Mouse (Mus musculus) neural tube, embryonic 11.5 days (tissue): ENCODE results near the gene Flt3. TPM values are rescaled to one million over a fixed set of nuclear protein-coding genes. Genes with fewer than 3 reads are reported as not detected.

Experiments
- ATAC-seq: fragments of 200-750 bp; cut with Nextera tagmentation; 2 replicates; pipeline ENCODE4 v1.8.0; 2017; ENCODE audit warnings: moderate number of reproducible peaks, mild to moderate bottlenecking, moderate TSS enrichment, moderate library complexity; ENCODE audit not compliant: insufficient read depth, low FRiP score, low TSS enrichment
- DNase-seq: peaks from one replicate; pipeline ENCODE4 v3.0.0-alpha.2; 2015; ENCODE audit warnings: low spot score
- H3K27ac ChIP-seq: fragments of 300-500 bp; sonication (generic); 2 replicates; pipeline ENCODE4 v1.5.1; 2014; ENCODE audit warnings: low read depth, mild to moderate bottlenecking, low read length
- H3K27me3 ChIP-seq: fragments of 300-500 bp; sonication (generic); 2 replicates; pipeline ENCODE4 v1.6.1; 2014; ENCODE audit warnings: mild to moderate bottlenecking, low read length, mixed read lengths; ENCODE audit not compliant: control insufficient read depth, insufficient read depth
- H3K36me3 ChIP-seq: fragments of 300-500 bp; sonication (generic); 2 replicates; pipeline ENCODE4 v1.6.1; 2014; ENCODE audit warnings: mild to moderate bottlenecking, low read length, moderate library complexity, mixed read lengths; ENCODE audit not compliant: control insufficient read depth, insufficient read depth
- H3K4me1 ChIP-seq: fragments of 300-500 bp; sonication (generic); 2 replicates; pipeline ENCODE4 v1.6.1; 2014; ENCODE audit warnings: low read length, mixed read lengths; ENCODE audit not compliant: control insufficient read depth, insufficient read depth
- H3K4me2 ChIP-seq: fragments of 300-500 bp; sonication (generic); 2 replicates; pipeline ENCODE4 v1.6.1; 2014; ENCODE audit warnings: low read depth, mild to moderate bottlenecking, moderate library complexity
- H3K4me3 ChIP-seq: fragments of 300-500 bp; sonication (generic); 2 replicates; pipeline ENCODE4 v1.5.1; 2014; ENCODE audit warnings: low read depth, low read length
- H3K9ac ChIP-seq: fragments of 300-500 bp; sonication (generic); 2 replicates; pipeline ENCODE4 v1.6.1; 2014; ENCODE audit warnings: mild to moderate bottlenecking, low read length
- H3K9me3 ChIP-seq: fragments of 300-500 bp; sonication (generic); 2 replicates; pipeline ENCODE4 v1.6.1; 2016; ENCODE audit warnings: low read length; ENCODE audit not compliant: control insufficient read depth
- WGBS: fragments of 180-500 bp; shearing (Covaris S2); extraction: QIAGEN DNeasy Blood & Tissue Kit; methylation state at CpG from one replicate; pipeline ENCODE4 v1.1.7; 2014; 5-methylcytosine and 5-hydroxymethylcytosine counted together
- polyA plus RNA-seq: library from polyadenylated mRNA; unstranded; fragments of >200 nt; fragmentation: Nextera tagmentation; extraction: Ambion mirVana; gene quantifications from 2 replicates; pipeline ENCODE4 v1.2.1, GENCODE M21; 2014

The Flt3 gene
- polyA plus RNA-seq, 1 experiment from 2014 or later = 0.21 TPM

DNA sequence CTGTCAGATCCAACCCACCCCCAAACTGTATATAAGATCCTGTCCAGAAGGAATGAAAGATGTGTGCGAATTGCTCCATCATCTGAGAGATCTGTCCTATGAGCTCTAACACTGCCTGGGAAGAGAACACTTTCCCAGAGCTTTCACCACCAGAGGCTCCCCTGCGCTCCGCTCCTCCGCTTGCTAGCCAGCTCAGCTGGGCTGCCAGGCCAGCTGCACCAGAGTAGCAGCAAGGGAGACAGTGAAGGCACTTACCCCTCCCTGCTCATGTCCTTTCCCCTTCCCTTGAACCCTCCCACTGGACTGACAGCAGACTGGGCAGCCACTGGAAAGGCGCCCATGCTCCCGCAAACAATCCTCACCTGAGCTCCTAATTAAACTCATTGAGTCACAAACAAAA is 23.3 kb upstream of the Flt3 start:
- no peak for ATAC-seq
- 64% methylated on average over 6 of the region's 6 CpGs for WGBS
- H3K9me3 ChIP-seq = no peaks in the 10 kb centered on the region

DNA sequence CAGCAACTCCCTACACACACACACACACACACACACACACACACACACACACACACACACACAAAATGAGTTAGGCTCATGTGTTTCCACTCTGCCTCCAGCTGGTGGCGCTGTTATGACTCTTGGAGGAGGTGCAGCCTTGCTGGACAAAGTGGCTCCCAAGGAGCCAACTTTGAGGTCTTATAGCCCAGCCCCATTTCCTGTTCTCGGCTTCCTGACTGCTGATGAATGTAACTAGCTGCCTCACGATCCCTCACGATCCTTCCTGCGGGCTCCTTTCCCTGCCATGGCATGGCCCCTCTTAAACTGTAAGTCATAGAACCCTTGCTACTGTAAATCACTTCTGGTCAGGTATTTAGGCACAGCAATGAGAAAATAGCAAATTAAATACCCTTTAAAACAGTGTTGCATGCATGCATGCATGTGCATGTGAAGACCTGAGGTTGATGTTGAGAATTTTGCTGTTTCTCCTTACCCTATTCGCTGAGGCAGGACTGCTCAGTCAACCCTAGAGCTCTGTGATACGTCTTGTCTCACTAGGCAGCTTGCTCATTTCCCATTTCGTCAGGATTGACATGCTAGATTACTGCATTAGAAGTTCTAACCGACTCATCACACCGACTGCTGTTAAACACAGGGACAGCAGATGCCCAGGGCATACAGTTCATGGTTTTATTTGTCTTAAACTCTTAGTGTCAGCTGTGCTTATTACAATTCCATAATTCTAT is 18.3 kb upstream of the Flt3 start:
- no peaks in the 10 kb centered on the region for H3K9me3 ChIP-seq
- ATAC-seq (no peak), DNase-seq (no peak)
- no peak overlapping the region for H3K9ac ChIP-seq
- H3K36me3 ChIP-seq = no peaks in the 10 kb centered on the region
- H3K4me2 ChIP-seq = no peak overlapping the region
- 56% methylated on average over 10 of the region's 10 CpGs for WGBS
- no peak overlapping the region for H3K27ac ChIP-seq
- no peaks in the 10 kb centered on the region for H3K4me1 ChIP-seq
- no peak overlapping the region for H3K4me3 ChIP-seq
- H3K27me3 ChIP-seq = no peaks in the 10 kb centered on the region

More for the DNA sequence above, 23.3 kb upstream of the Flt3 start:
- H3K27ac ChIP-seq = no peak overlapping the region
- no peak for DNase-seq
- no peaks in the 10 kb centered on the region for H3K27me3 ChIP-seq
- no peak overlapping the region for H3K9ac ChIP-seq
- H3K4me3 ChIP-seq = no peak overlapping the region
- no peaks in the 10 kb centered on the region for H3K36me3 ChIP-seq
- no peaks in the 10 kb centered on the region for H3K4me1 ChIP-seq
- no peak overlapping the region for H3K4me2 ChIP-seq

DNA sequence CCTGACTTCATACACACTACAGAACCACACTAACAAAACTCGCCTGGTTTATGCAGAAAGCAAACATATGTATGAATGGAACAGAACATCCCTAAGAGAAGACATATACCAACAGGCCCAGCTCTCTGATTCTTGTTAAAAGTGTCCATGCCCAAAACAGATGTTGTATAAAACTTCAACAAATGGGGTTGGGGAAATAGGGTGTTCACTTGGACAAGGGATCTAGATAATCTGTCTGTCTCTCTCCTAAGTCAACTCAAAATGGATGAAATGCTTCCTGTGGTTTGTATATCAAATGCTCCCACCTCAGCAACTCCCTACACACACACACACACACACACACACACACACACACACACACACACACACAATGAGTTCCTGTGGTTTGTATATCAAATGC is 17.7 kb upstream of the Flt3 start:
- H3K4me3 ChIP-seq = no peak overlapping the region
- no peak overlapping the region for H3K27ac ChIP-seq
- no peaks in the 10 kb centered on the region for H3K9me3 ChIP-seq
- no peaks in the 10 kb centered on the region for H3K36me3 ChIP-seq
- WGBS = 78% methylated on average over 1 of the region's 1 CpGs
- no peak overlapping the region for H3K9ac ChIP-seq
- H3K27me3 ChIP-seq = no peaks in the 10 kb centered on the region
- ATAC-seq = no peak
- no peaks in the 10 kb centered on the region for H3K4me1 ChIP-seq
- H3K4me2 ChIP-seq = no peak overlapping the region
- DNase-seq = no peak

DNA sequence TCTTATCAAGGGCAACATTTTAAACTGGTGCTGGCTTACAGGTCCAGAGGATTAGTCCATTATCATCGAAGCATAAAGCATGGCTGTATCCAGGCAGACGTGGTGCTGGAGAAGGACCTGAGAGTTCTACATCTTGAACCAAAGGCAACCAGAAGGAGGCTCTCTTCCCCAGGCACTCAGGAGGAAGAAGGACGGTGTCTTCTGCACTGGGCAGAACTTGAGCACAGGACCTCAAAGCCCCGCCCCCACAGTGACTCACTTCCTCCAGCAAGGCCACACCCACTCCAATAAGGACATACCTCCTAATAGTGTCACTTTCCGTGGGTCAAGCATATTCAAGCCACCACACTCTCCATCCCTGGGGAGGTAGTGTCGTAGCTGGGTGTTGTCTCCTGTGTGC is 10.3 kb upstream of the Flt3 start:
- H3K4me2 ChIP-seq = no peak overlapping the region
- no peaks in the 10 kb centered on the region for H3K9me3 ChIP-seq
- H3K36me3 ChIP-seq = no peaks in the 10 kb centered on the region
- no peak for DNase-seq
- no peak overlapping the region for H3K9ac ChIP-seq
- no peak for ATAC-seq
- WGBS = 90% methylated on average over 6 of the region's 6 CpGs
- H3K27me3 ChIP-seq = no peaks in the 10 kb centered on the region
- no peak overlapping the region for H3K27ac ChIP-seq
- no peak overlapping the region for H3K4me3 ChIP-seq
- H3K4me1 ChIP-seq = no peaks in the 10 kb centered on the region

DNA sequence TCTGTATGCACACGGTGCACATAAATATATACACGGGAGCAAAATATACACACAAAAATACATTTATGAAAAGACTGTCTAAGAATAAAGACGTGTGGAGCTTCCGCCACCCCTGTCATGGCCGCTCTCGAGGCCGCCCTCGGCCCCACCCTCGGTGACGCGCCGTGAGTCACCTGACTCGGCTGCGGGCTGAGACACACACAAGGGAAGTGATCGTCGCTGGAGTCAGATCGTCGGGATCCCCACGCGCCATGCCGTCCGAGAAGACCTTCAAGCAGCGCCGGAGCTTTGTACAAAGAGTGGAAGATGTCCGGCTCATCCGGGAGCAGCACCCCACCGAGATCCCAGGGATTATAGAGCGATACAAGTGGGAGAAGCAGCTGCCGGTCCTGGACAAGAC is 8.4 kb upstream of the Flt3 start:
- Histone ChIP-seq H3K9me3 (no peaks in the 10 kb centered on the region), H3K9ac (no peak overlapping the region), H3K36me3 (no peaks in the 10 kb centered on the region), H3K4me3 (no peak overlapping the region), H3K27me3 (no peaks in the 10 kb centered on the region), H3K4me2 (no peak overlapping the region), H3K4me1 (no peaks in the 10 kb centered on the region), H3K27ac (no peak overlapping the region)
- ATAC-seq = no peak
- DNase-seq = no peak
- 55% methylated on average over 29 of the region's 29 CpGs for WGBS

DNA sequence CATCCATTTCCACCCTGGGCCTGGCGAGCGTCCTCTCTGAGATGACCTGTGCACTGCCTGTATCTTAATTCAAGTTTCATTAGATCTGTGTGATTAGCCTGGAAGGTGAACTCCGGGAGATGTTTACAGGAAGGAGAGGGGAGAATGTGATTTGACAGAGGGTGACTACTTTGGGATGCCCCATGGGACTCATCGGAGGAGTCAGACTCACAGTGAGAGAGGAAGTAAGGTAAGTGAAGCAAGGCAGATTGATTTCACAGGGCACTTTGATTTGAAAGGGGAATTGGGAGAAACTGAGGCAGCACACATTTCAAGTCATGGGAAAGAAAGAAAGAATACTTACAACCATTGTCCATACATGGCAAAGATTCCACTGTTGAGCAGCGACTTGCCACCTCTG is 5.8 kb upstream of the Flt3 start:
- H3K4me3 ChIP-seq = no peak overlapping the region
- WGBS = 86% methylated on average over 5 of the region's 5 CpGs

DNA sequence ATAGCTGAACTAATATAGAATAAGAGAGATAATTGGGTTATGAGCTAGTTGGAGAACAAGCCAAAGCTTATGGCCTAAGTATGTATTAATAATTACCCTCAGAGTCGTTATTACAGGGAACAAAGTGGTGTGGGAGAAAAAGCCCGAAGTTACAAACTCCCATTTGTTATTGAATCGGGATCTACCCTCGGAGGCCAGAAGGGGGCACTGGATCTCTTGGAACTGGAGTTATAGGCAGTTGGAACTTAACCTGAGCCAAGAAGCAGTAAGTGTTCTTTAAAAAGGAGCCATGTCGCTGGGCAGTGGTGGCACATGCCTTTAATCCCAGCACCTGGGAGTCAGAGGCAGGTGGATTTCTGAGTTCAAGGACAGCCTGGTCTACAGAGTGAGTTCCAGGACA is 2.2 kb upstream of the Flt3 start:
- Histone ChIP-seq H3K4me2 (no peak overlapping the region), H3K27ac (no peak overlapping the region), H3K27me3 (peaks cover 30% of the 10 kb centered on the region), H3K9ac (no peak overlapping the region), H3K4me1 (0 out of 2 replicates have a peak, but pooled peaks cover 6% of the 10 kb centered on the region), H3K36me3 (no peaks in the 10 kb centered on the region), H3K4me3 (no peak overlapping the region), H3K9me3 (no peaks in the 10 kb centered on the region)
- DNase-seq (peak; percentile 52), ATAC-seq (no peak)
- 16% methylated on average over 5 of the region's 5 CpGs for WGBS

More for the DNA sequence above, 5.8 kb upstream of the Flt3 start:
- ATAC-seq (no peak), DNase-seq (no peak)
- H3K9ac ChIP-seq = no peak overlapping the region
- H3K27me3 ChIP-seq = peaks cover 6% of the 10 kb centered on the region
- no peaks in the 10 kb centered on the region for H3K4me1 ChIP-seq
- H3K36me3 ChIP-seq = no peaks in the 10 kb centered on the region
- H3K4me2 ChIP-seq = no peak overlapping the region
- H3K27ac ChIP-seq = no peak overlapping the region
- no peaks in the 10 kb centered on the region for H3K9me3 ChIP-seq

DNA sequence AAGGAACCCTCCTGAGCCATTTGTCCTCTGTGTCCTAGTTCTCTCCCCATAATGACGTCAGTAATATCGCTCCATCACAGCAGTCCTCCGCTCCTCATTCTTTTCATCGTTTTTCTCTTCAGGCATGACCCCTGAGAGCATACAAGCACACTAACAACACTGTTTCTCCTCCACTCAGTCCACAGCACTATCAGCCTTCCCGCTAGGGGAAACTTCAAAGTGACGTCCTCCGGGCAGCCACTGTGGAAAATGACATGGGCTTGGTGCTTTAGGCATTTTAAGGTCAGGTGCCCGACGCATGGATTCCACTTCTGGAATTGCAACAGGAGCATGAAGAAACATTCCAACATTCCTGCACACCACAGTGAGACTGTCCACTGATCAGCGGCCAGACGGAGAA is 735 bp upstream of the Flt3 start:
- DNase-seq (no peak), ATAC-seq (no peak)
- H3K4me1 ChIP-seq = 0 out of 2 replicates have a peak, but pooled peaks cover 6% of the 10 kb centered on the region
- no peak overlapping the region for H3K9ac ChIP-seq
- H3K4me3 ChIP-seq = peak overlapping the region; percentile 4; the same call in 1 of the 2 replicates
- H3K36me3 ChIP-seq = no peaks in the 10 kb centered on the region
- H3K9me3 ChIP-seq = no peaks in the 10 kb centered on the region
- H3K27me3 ChIP-seq = peaks cover 30% of the 10 kb centered on the region
- 31% methylated on average over 11 of the region's 11 CpGs for WGBS
- no peak overlapping the region for H3K27ac ChIP-seq
- no peak overlapping the region; the same call in 1 of the 2 replicates for H3K4me2 ChIP-seq

DNA sequence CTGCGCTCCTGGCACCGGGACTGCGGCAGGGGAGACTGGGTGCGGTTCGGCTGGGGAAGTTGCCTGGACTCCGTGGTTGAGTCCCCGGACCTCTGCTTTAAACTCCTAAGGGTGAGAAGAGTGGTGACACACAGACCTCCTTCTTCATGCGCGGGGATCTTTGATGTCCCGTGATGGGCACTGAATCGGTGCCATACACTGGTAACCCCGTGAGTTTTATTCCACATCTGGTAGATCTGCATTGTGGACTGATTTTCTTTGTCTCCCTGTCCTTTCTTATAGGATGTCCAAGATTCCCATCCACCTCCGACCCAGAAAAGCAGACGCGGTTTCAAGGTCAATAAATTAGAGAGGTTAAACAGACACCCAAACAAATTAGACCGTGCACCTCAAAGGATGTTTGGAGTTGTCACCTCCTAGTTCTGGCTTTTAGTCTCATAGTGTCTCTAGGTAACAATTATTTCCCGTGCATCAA is 253 bp upstream of the Flt3 start:
- Histone ChIP-seq H3K4me3 (peak overlapping the region; percentile 39), H3K9ac (peak overlapping the region; percentile 39), H3K4me1 (0 out of 2 replicates have a peak, but pooled peaks cover 6% of the 10 kb centered on the region), H3K36me3 (no peaks in the 10 kb centered on the region), H3K4me2 (peak overlapping the region; percentile 73), H3K27me3 (peaks cover 30% of the 10 kb centered on the region), H3K9me3 (no peaks in the 10 kb centered on the region), H3K27ac (no peak overlapping the region)
- ATAC-seq (no peak), DNase-seq (no peak)
- WGBS = 2% methylated on average over 17 of the region's 17 CpGs
